In the genomic region with DNA sequence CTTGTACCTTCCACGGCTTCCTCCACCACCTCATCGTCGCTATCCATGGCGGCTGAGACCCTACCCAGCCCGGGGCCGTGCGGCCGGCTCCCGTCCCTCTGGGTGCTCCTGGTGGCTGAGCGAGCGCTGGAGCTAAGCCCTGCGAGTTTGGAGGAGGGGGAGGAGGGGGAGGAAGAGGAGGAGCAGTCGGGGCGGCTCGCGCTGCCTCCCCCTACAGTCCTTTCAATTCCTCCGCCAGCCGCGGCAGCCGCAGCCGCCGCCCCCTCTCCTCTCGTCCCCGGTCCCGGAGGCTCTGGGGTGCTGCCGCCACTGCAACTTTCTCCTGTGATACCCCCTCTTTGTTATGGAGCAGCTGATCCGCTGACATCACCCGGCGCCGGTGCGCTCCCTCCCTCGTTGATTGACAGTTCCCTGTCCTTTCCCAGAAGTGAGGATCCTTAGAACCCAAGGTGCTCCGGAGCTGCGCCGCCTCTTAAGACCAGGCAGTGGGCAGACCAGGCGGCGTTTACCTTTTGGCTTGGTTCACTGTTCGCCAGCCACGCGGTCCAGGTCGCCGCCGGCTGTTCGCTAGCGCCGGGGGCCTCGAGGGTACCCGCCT, we compare ENCODE assay signal across 8 mouse cellular contexts. TPM values are rescaled to one million over a fixed set of nuclear protein-coding genes. Genes with fewer than 3 reads are reported as not detected.
DNase-seq lines count a peak whose midpoint lies in the region; ATAC-seq and TF ChIP-seq lines count a peak whose summit lies in the region.

Gene Setd7, minus strand, starts transcription at position 369 of the 598 bp plus-strand sequence.

- no peaks in the 10 kb centered on the region for H3K9me3 ChIP-seq in forebrain, embryonic 11.5 days (ENCODE audit: control insufficient read depth, low read length)
- H3K9me3 ChIP-seq in heart, embryonic 15.5 days (replicated peaks): no peaks in the 10 kb centered on the region
- H3K9me3 ChIP-seq in liver, embryonic 14.5 days (ENCODE audit: control insufficient read depth, low read length): no peaks in the 10 kb centered on the region
- H3K9me3 ChIP-seq in neural tube, embryonic 11.5 days (ENCODE audit: control insufficient read depth, low read length): no peaks in the 10 kb centered on the region
- no peaks in the 10 kb centered on the region for H3K9me3 ChIP-seq in stomach, embryonic 16.5 days (replicated peaks; ENCODE audit: control insufficient read depth, low read length)

- H3K36me3 ChIP-seq in forebrain, embryonic 11.5 days (ENCODE audit: control insufficient read depth, insufficient read depth, low read length): no peaks in the 10 kb centered on the region
- H3K36me3 ChIP-seq in heart, embryonic 15.5 days: no peaks in the 10 kb centered on the region
- no peaks in the 10 kb centered on the region for H3K36me3 ChIP-seq in liver, embryonic 14.5 days (replicated peaks; ENCODE audit: control insufficient read depth, insufficient read depth, low read depth)
- no peaks in the 10 kb centered on the region for H3K36me3 ChIP-seq in neural tube, embryonic 11.5 days (ENCODE audit: control insufficient read depth, insufficient read depth, low read length)
- H3K36me3 ChIP-seq in stomach, embryonic 16.5 days (ENCODE audit: control insufficient read depth, insufficient read depth, low read length): no peaks in the 10 kb centered on the region

- DNase-seq in CD4-positive, CD25-positive, alpha-beta regulatory T cell, adult 2 months (ENCODE audit: low read depth, low spot score): peak; percentile 86
- peak; percentile 76 for DNase-seq in brain, embryonic 18.5 days (ENCODE audit: low read depth, low spot score)
- peak; percentile 88 for DNase-seq in forebrain, embryonic 11.5 days (ENCODE audit: low spot score)
- DNase-seq in kidney, postnatal 25 days: peak; percentile 80 to 89
- peak in 2 of 3 experiments; percentile 41 to 61 for DNase-seq in liver, embryonic 14.5 days (ENCODE audit: low read depth in 3 of 3, low spot score in 3 of 3)
- peak; percentile 85 for DNase-seq in neural tube, embryonic 11.5 days (ENCODE audit: low spot score)

- peak within 1 kb of the TSS; percentile 81 for H3K27ac ChIP-seq in forebrain, embryonic 11.5 days (ENCODE audit: low read depth, low read length)
- peak within 1 kb of the TSS; percentile 96 for H3K27ac ChIP-seq in heart, embryonic 15.5 days
- peak within 1 kb of the TSS; percentile 21; the same call in 1 of the 2 replicates for H3K27ac ChIP-seq in liver, embryonic 14.5 days
- peak within 1 kb of the TSS; percentile 91 for H3K27ac ChIP-seq in neural tube, embryonic 11.5 days (ENCODE audit: low read depth, low read length)
- peak within 1 kb of the TSS; percentile 97 for H3K27ac ChIP-seq in stomach, embryonic 16.5 days (ENCODE audit: low read length)

- WGBS in forebrain, embryonic 11.5 days: under 1% methylated on average over 47 of the region's 48 CpGs
- under 1% methylated on average over 40 of the region's 48 CpGs for WGBS in heart, embryonic 15.5 days
- WGBS in liver, embryonic 14.5 days (ENCODE audit: insufficient replicate concordance): under 1% methylated on average over 48 of the region's 48 CpGs
- 0% methylated on average over 47 of the region's 48 CpGs for WGBS in neural tube, embryonic 11.5 days
- 0% methylated on average over 44 of the region's 48 CpGs for WGBS in stomach, embryonic 16.5 days

- H3K4me3 ChIP-seq in forebrain, embryonic 11.5 days (ENCODE audit: low read depth, low read length): peak within 1 kb of the TSS; percentile 82
- peak within 1 kb of the TSS; percentile 89 for H3K4me3 ChIP-seq in heart, embryonic 15.5 days
- H3K4me3 ChIP-seq in liver, embryonic 14.5 days (ENCODE audit: insufficient read depth in 1 of 2, low read depth in 2 of 2, low read length in 2 of 2): peak within 1 kb of the TSS; percentile 54 to 78
- peak within 1 kb of the TSS; percentile 85 for H3K4me3 ChIP-seq in neural tube, embryonic 11.5 days (ENCODE audit: low read depth, low read length)
- H3K4me3 ChIP-seq in stomach, embryonic 16.5 days (replicated peaks; ENCODE audit: low read length): peak within 1 kb of the TSS; percentile 87

- TF ChIP-seq EP300 in liver, embryonic 14.5 days (IDR thresholded peaks at IDR 0.05; ENCODE audit: low read depth): no peak

- TF ChIP-seq CTCF in liver, embryonic 14.5 days (IDR thresholded peaks at IDR 0.05; ENCODE audit: low read depth): 0 out of 2 replicates have a peak, but pooled peaks have one; percentile 25

- H3K27me3 ChIP-seq in forebrain, embryonic 11.5 days (ENCODE audit: control insufficient read depth, insufficient read depth, low read length): no peaks in the 10 kb centered on the region
- H3K27me3 ChIP-seq in heart, embryonic 15.5 days: no peaks in the 10 kb centered on the region
- peaks cover 10% of the 10 kb centered on the region; the same call in 1 of the 2 replicates for H3K27me3 ChIP-seq in liver, embryonic 14.5 days (ENCODE audit: control insufficient read depth, insufficient read depth, low read length)
- no peaks in the 10 kb centered on the region for H3K27me3 ChIP-seq in neural tube, embryonic 11.5 days (ENCODE audit: control insufficient read depth, insufficient read depth, low read length)
- no peaks in the 10 kb centered on the region for H3K27me3 ChIP-seq in stomach, embryonic 16.5 days (ENCODE audit: control insufficient read depth, insufficient read depth, low read length)

- H3K4me1 ChIP-seq in forebrain, embryonic 11.5 days (replicated peaks; ENCODE audit: control insufficient read depth, insufficient read depth, low read length): peaks cover 3% of the 10 kb centered on the region; the same call in 1 of the 2 replicates
- peaks cover 24% of the 10 kb centered on the region for H3K4me1 ChIP-seq in heart, embryonic 15.5 days (replicated peaks)
- H3K4me1 ChIP-seq in liver, embryonic 14.5 days (replicated peaks; ENCODE audit: control insufficient read depth in 2 of 2, insufficient read depth in 2 of 2, low read length in 1 of 2): no peaks in the 10 kb centered on the region; a peak in 1 of 4 replicates
- H3K4me1 ChIP-seq in neural tube, embryonic 11.5 days (ENCODE audit: control insufficient read depth, insufficient read depth, low read length): no peaks in the 10 kb centered on the region
- H3K4me1 ChIP-seq in stomach, embryonic 16.5 days (ENCODE audit: control insufficient read depth, insufficient read depth, low read length): peaks cover 8% of the 10 kb centered on the region

- peak; percentile 88 for ATAC-seq in forebrain, embryonic 11.5 days (replicated peaks; ENCODE audit: low FRiP score)
- ATAC-seq in heart, embryonic 15.5 days (replicated peaks; ENCODE audit: insufficient number of reproducible peaks, insufficient read depth, low FRiP score, low read depth): peak; percentile 76
- ATAC-seq in liver, embryonic 14.5 days (ENCODE audit: insufficient read depth): peak; percentile 75
- ATAC-seq in neural tube, embryonic 11.5 days (ENCODE audit: insufficient read depth, low FRiP score, low TSS enrichment): peak; percentile 88
- ATAC-seq in stomach, embryonic 16.5 days (ENCODE audit: insufficient read depth, low FRiP score): peak; percentile 83

- peak within 1 kb of the TSS; percentile 96 for H3K9ac ChIP-seq in forebrain, embryonic 11.5 days (ENCODE audit: low read length)
- peak within 1 kb of the TSS; percentile 95 for H3K9ac ChIP-seq in heart, embryonic 15.5 days
- H3K9ac ChIP-seq in liver, embryonic 14.5 days (replicated peaks): peak within 1 kb of the TSS; percentile 76
- H3K9ac ChIP-seq in neural tube, embryonic 11.5 days (ENCODE audit: low read length): peak within 1 kb of the TSS; percentile 96
- H3K9ac ChIP-seq in stomach, embryonic 16.5 days (ENCODE audit: low read length): peak within 1 kb of the TSS; percentile 94

- H3K4me2 ChIP-seq in forebrain, embryonic 11.5 days (ENCODE audit: low read depth, low read length, severe bottlenecking): peak within 1 kb of the TSS; percentile 97
- peak within 1 kb of the TSS; percentile 93 for H3K4me2 ChIP-seq in heart, embryonic 15.5 days
- peak within 1 kb of the TSS; percentile 90 for H3K4me2 ChIP-seq in liver, embryonic 14.5 days (ENCODE audit: low read depth)
- peak within 1 kb of the TSS; percentile 99 for H3K4me2 ChIP-seq in neural tube, embryonic 11.5 days (ENCODE audit: low read depth)
- H3K4me2 ChIP-seq in stomach, embryonic 16.5 days (ENCODE audit: low read depth, low read length): peak within 1 kb of the TSS; percentile 100

RNA-seq across cellular contexts. Expression of gene Setd7, which starts in this region (rescaled TPM):
- 4.3 and 4.6 TPM in 2 replicates for polyA plus RNA-seq in forebrain, embryonic 11.5 days (2014; fragmentation: Nextera tagmentation; extraction: Ambion mirVana)
- polyA plus RNA-seq in heart, embryonic 15.5 days (2015; fragmentation: Nextera tagmentation; extraction: Ambion mirVana): 3.7 and 5.1 TPM in 2 replicates
- polyA plus RNA-seq in liver, embryonic 14.5 days (2012; rRNA removed): 1.5 and 1.8 TPM in 2 replicates
- 0.88 and 1.0 TPM in 2 replicates for polyA plus RNA-seq in liver, embryonic 14.5 days (2014; fragmentation: Nextera tagmentation; extraction: Ambion mirVana)
- polyA plus RNA-seq in neural tube, embryonic 11.5 days (2014; fragmentation: Nextera tagmentation; extraction: Ambion mirVana): 4.2 and 4.8 TPM in 2 replicates
- 2.8 and 4.8 TPM in 2 replicates for polyA plus RNA-seq in stomach, embryonic 16.5 days (2015; fragmentation: Nextera tagmentation; extraction: Ambion mirVana)

Comparison
In these comparisons a context has a peak if more than half of its experiments do, and no peak if none do; other contexts are left out.
1. Peak in every context shown above with its lines: DNase-seq, ATAC-seq, H3K4me3 ChIP-seq and H3K27ac ChIP-seq.
2. H3K27ac ChIP-seq: peak in every context shown above with its lines; median percentile 97 in stomach, embryonic 16.5 days; 96 in heart, embryonic 15.5 days; 91 in neural tube, embryonic 11.5 days; 81 in forebrain, embryonic 11.5 days; 21 in liver, embryonic 14.5 days.